Mouse (Mus musculus): Measurements from ENCODE around the gene Psmd4. TPM values are rescaled to one million over a fixed set of nuclear protein-coding genes. Genes with fewer than 3 reads are reported as not detected.

Psmd4 gene
- polyA plus RNA-seq, 1 experiment, result 131 TPM

DNA sequence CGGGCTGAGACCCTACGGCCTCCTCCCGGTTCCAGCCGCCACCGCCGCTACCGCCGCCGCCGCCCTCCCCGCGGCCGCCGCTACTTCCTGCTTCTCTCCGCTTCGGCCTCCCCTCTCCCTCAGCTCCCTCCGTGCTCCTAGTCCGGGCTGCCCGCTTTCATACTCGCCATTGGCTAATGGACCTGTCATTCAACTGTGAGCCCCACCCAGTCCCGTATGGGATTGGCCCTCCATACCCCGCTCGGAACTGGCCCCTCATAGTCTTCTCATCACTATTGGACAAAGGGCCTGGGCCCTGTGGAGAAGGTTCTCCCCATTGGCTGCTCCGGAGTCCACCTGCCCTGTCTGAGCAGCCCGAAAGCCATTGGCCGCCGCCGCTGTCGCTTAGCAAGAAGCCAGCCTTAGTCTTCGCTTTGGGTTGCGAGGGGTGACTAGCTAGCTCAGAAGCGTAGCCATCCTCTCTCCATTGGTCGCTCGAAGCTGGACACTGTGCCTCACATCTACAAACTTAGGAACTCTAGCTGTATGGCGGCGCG lies 27.0 kb downstream of the Psmd4 start, which contains the start of gene Zfp687:
Gene Zfp687 (minus strand): TSS at position 112 of the 536 bp plus-strand sequence.
- Histone ChIP-seq H3K27me3 (ENCODE audit: control insufficient read depth, insufficient read depth, low read length) (no peaks in the 10 kb centered on the region), H3K27ac (ENCODE audit: insufficient read depth, low read depth, low read length) (peak within 1 kb of the TSS; percentile 97), H3K36me3 (ENCODE audit: control insufficient read depth, insufficient read depth, low read length) (peaks cover 19% of the 10 kb centered on the region), H3K4me3 (ENCODE audit: low read depth, low read length) (peak within 1 kb of the TSS; percentile 83), H3K4me1 (ENCODE audit: control insufficient read depth, insufficient read depth, insufficient read length, low read length) (0 out of 2 replicates have a peak, but pooled peaks cover 2% of the 10 kb centered on the region)
- TF ChIP-seq POLR2A (IDR thresholded peaks at IDR 0.05; ENCODE audit: low read depth, low read length) (peak; percentile 14; the same call in 1 of the 2 replicates), CTCF (IDR thresholded peaks at IDR 0.05; ENCODE audit: extremely low read depth, insufficient read length, insufficient replicate concordance, low read depth, low read length) (no peak)
- WGBS, result under 1% methylated on average over 22 of the region's 37 CpGs

- Histone ChIP-seq H3K4me1 (ENCODE audit: control insufficient read depth, insufficient read depth, insufficient read length, low read length) (0 out of 2 replicates have a peak, but pooled peaks cover 2% of the 10 kb centered on the region), H3K27ac (ENCODE audit: insufficient read depth, low read depth, low read length) (peak overlapping the region; percentile 19; the same call in 1 of the 2 replicates), H3K4me3 (ENCODE audit: low read depth, low read length) (peak overlapping the region; percentile 83), H3K27me3 (ENCODE audit: control insufficient read depth, insufficient read depth, low read length) (no peaks in the 10 kb centered on the region), H3K36me3 (ENCODE audit: control insufficient read depth, insufficient read depth, low read length) (peaks cover 24% of the 10 kb centered on the region)
- TF ChIP-seq POLR2A (IDR thresholded peaks at IDR 0.05; ENCODE audit: low read depth, low read length) (no peak), CTCF (IDR thresholded peaks at IDR 0.05; ENCODE audit: extremely low read depth, insufficient read length, insufficient replicate concordance, low read depth, low read length) (no peak)
- WGBS, result 1% methylated on average over 44 of the region's 44 CpGs
Observed at GRCm38 (mm10) chr3:95014428-95015151, 27.8 kb downstream of the Psmd4 start.

DNA sequence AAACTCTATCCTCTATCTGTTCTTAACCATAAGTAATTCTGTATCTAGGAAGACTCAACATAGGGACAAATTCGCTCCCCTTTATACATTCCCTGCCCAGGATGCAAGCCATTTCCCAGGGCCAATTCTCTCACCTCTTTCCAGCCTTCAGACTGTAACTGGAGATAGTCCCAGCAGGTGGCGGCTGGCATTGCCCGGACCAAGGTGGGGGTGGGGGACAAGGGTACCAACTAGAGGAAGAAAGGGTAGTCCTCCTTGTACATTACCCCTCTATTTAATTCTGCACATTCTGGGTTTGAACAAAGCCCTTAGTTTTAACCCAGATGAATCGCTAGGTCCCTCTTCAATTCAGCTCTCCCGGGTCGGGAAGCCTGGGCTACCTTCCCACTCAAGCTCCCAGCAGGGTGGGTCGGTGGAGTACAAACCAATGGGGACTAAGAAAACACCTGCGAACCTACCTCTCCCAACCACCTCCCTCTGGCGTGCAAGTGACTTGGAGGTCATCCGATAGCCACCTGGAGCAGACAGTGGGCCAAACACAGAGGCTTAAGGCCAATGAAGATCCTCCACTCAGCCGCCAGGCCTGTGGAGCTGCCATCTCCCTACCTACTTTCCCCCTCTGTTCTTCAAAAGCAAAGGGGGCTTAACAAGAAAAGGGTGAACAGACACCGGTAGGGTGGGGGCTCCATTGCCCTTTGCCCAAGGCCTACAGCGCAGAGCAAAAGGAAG lies 28.6 kb downstream of the Psmd4 start:
- H3K4me1 ChIP-seq (ENCODE audit: control insufficient read depth, insufficient read depth, insufficient read length, low read length), result 0 out of 2 replicates have a peak, but pooled peaks cover 2% of the 10 kb centered on the region
- H3K27me3 ChIP-seq (ENCODE audit: control insufficient read depth, insufficient read depth, low read length), result no peaks in the 10 kb centered on the region
- 0 out of 2 replicates have a peak, but pooled peaks have one; percentile 4 for TF ChIP-seq CTCF (IDR thresholded peaks at IDR 0.05; ENCODE audit: extremely low read depth, insufficient read length, insufficient replicate concordance, low read depth, low read length)
- no peak for TF ChIP-seq POLR2A (IDR thresholded peaks at IDR 0.05; ENCODE audit: low read depth, low read length)
- 18% methylated on average over 13 of the region's 13 CpGs for WGBS
- H3K36me3 ChIP-seq (ENCODE audit: control insufficient read depth, insufficient read depth, low read length), result peaks cover 31% of the 10 kb centered on the region
- peak overlapping the region; percentile 83 for H3K4me3 ChIP-seq (ENCODE audit: low read depth, low read length)
- H3K27ac ChIP-seq (ENCODE audit: insufficient read depth, low read depth, low read length), result no peak overlapping the region

- Histone ChIP-seq H3K27me3 (ENCODE audit: control insufficient read depth, insufficient read depth, low read length) (no peaks in the 10 kb centered on the region), H3K4me1 (ENCODE audit: control insufficient read depth, insufficient read depth, insufficient read length, low read length) (0 out of 2 replicates have a peak, but pooled peaks cover 2% of the 10 kb centered on the region), H3K4me3 (ENCODE audit: low read depth, low read length) (no peak overlapping the region), H3K27ac (ENCODE audit: insufficient read depth, low read depth, low read length) (no peak overlapping the region), H3K36me3 (ENCODE audit: control insufficient read depth, insufficient read depth, low read length) (peaks cover 35% of the 10 kb centered on the region)
- TF ChIP-seq POLR2A (IDR thresholded peaks at IDR 0.05; ENCODE audit: low read depth, low read length) (no peak), CTCF (IDR thresholded peaks at IDR 0.05; ENCODE audit: extremely low read depth, insufficient read length, insufficient replicate concordance, low read depth, low read length) (no peak)
- 84% methylated on average over 3 of the region's 3 CpGs for WGBS
Observed at GRCm38 (mm10) chr3:95012982-95013381, 29.4 kb downstream of the Psmd4 start.

GRCm38 (mm10) chr3:95010396-95010795 lies 32.0 kb downstream of the Psmd4 start:
- H3K27ac ChIP-seq (ENCODE audit: insufficient read depth, low read depth, low read length), result no peak overlapping the region
- no peaks in the 10 kb centered on the region for H3K27me3 ChIP-seq (ENCODE audit: control insufficient read depth, insufficient read depth, low read length)
- no peak for TF ChIP-seq CTCF (IDR thresholded peaks at IDR 0.05; ENCODE audit: extremely low read depth, insufficient read length, insufficient replicate concordance, low read depth, low read length)
- TF ChIP-seq POLR2A (IDR thresholded peaks at IDR 0.05; ENCODE audit: low read depth, low read length), result no peak
- 0 out of 2 replicates have a peak, but pooled peaks cover 2% of the 10 kb centered on the region for H3K4me1 ChIP-seq (ENCODE audit: control insufficient read depth, insufficient read depth, insufficient read length, low read length)
- 84% methylated on average over 7 of the region's 7 CpGs for WGBS
- H3K36me3 ChIP-seq (ENCODE audit: control insufficient read depth, insufficient read depth, low read length), result peaks cover 56% of the 10 kb centered on the region
- no peak overlapping the region for H3K4me3 ChIP-seq (ENCODE audit: low read depth, low read length)

DNA sequence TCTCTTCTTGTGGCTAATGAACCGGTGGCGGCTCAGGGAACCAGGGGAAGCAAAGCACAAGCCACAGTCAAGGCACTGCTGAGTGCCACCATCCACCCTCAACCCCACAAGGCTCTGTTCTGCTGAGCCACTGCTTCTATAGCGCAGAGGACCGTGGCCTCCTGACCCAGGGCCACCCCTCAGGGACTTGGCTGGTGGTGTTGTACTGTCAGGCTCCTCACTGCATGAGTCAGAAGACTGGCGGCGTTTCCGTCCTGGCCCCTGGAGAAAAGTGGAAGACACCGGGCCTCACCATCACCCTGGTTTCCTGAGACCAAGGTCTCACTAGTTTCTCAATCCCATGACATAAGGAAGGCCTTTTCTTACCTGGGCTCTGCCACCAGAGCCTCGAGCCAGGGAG lies 34.7 kb downstream of the Psmd4 start:
- H3K4me1 ChIP-seq (ENCODE audit: control insufficient read depth, insufficient read depth, insufficient read length, low read length), result no peaks in the 10 kb centered on the region
- no peak overlapping the region for H3K4me3 ChIP-seq (ENCODE audit: low read depth, low read length)
- peaks cover 76% of the 10 kb centered on the region for H3K36me3 ChIP-seq (ENCODE audit: control insufficient read depth, insufficient read depth, low read length)
- H3K27me3 ChIP-seq (ENCODE audit: control insufficient read depth, insufficient read depth, low read length), result no peaks in the 10 kb centered on the region
- 88% methylated on average over 9 of the region's 9 CpGs for WGBS
- TF ChIP-seq CTCF (IDR thresholded peaks at IDR 0.05; ENCODE audit: extremely low read depth, insufficient read length, insufficient replicate concordance, low read depth, low read length) (no peak), POLR2A (IDR thresholded peaks at IDR 0.05; ENCODE audit: low read depth, low read length) (no peak)
- H3K27ac ChIP-seq (ENCODE audit: insufficient read depth, low read depth, low read length), result no peak overlapping the region

All from small intestine, adult 2 months (tissue).